In genomic region chr16:91704603-91705340, GRCm38 (mm10) we compare ENCODE assay signal across 12 mouse cellular contexts. TPM values are rescaled to one million over a fixed set of nuclear protein-coding genes. Genes with fewer than 3 reads are reported as not detected.
DNase-seq lines count a peak whose midpoint lies in the region; ATAC-seq and TF ChIP-seq lines count a peak whose summit lies in the region.
"Had no signal": no experiment of that assay in that cellular context is flagged by ENCODE, and none has a peak within 500 bp of the region (broad histone marks: within the 10 kb centered on the region; RNA-seq: fewer than 3 reads in every experiment).

No protein-coding gene starts in this region.

- no peaks in the 10 kb centered on the region for H3K79me2 ChIP-seq in heart, adult 2 months (replicated peaks; ENCODE audit: control insufficient read depth, insufficient read depth, low read length)

- 81% methylated on average over 14 of the region's 14 CpGs for WGBS in heart, adult 2 months
- 78% methylated on average over 14 of the region's 14 CpGs for WGBS in heart, embryonic 12.5 days
- 74% methylated on average over 14 of the region's 14 CpGs for WGBS in liver, embryonic 14.5 days (ENCODE audit: insufficient replicate concordance)
- WGBS in liver, embryonic 12.5 days (ENCODE audit: insufficient replicate concordance), result 77% methylated on average over 14 of the region's 14 CpGs

- ATAC-seq in heart, embryonic 12.5 days (ENCODE audit: insufficient number of reproducible peaks, low FRiP score), result no peak
- no peak for ATAC-seq in liver, embryonic 14.5 days (ENCODE audit: insufficient read depth)
- ATAC-seq in liver, embryonic 12.5 days, result no peak
- ATAC-seq in monocyte, adult 5-6 weeks (replicated peaks; ENCODE audit: insufficient number of reproducible peaks, low FRiP score, low TSS enrichment, poor library complexity, severe bottlenecking), result no peak

- intact Hi-C loops in heart, adult 2 months (cut with DNase I), result no loop called here

- H3K4me3 ChIP-seq in heart, adult 2 months, result no peak overlapping the region
- H3K4me3 ChIP-seq in heart, embryonic 12.5 days, result no peak overlapping the region
- no peak overlapping the region for H3K4me3 ChIP-seq in liver, embryonic 14.5 days (ENCODE audit: insufficient read depth in 1 of 2, low read depth in 2 of 2, low read length in 2 of 2)
- H3K4me3 ChIP-seq in liver, embryonic 12.5 days, result no peak overlapping the region
- H3K4me3 ChIP-seq: liver, embryonic 15.5 days; neural tube, embryonic 13.5 days had no signal

- TF ChIP-seq EP300 in heart, adult 2 months (IDR thresholded peaks at IDR 0.05; ENCODE audit: insufficient read depth, low read depth, low read length), result no peak
- TF ChIP-seq EP300 in liver, embryonic 14.5 days (IDR thresholded peaks at IDR 0.05; ENCODE audit: low read depth), result no peak

- H3K9ac ChIP-seq in heart, adult 2 months (ENCODE audit: low read depth, low read length), result no peak overlapping the region
- H3K9ac ChIP-seq in heart, embryonic 12.5 days, result no peak overlapping the region
- no peak overlapping the region for H3K9ac ChIP-seq in liver, embryonic 14.5 days (replicated peaks)
- no peak overlapping the region for H3K9ac ChIP-seq in liver, embryonic 12.5 days
- H3K9ac ChIP-seq: liver, embryonic 15.5 days; neural tube, embryonic 13.5 days had no signal

- no peak for TF ChIP-seq POLR2A in heart, adult 2 months (IDR thresholded peaks at IDR 0.05; ENCODE audit: insufficient read depth, low read depth, low read length)

- no peak overlapping the region for H3K4me2 ChIP-seq in heart, embryonic 12.5 days
- H3K4me2 ChIP-seq in liver, embryonic 14.5 days (ENCODE audit: low read depth), result no peak overlapping the region
- H3K4me2 ChIP-seq in liver, embryonic 12.5 days, result no peak overlapping the region
- H3K4me2 ChIP-seq: liver, embryonic 15.5 days; neural tube, embryonic 13.5 days had no signal

- TF ChIP-seq CTCF in heart, adult 2 months (IDR thresholded peaks at IDR 0.05), result peak; percentile 30
- 0 out of 2 replicates have a peak, but pooled peaks have one; percentile 28 for TF ChIP-seq CTCF in liver, embryonic 14.5 days (IDR thresholded peaks at IDR 0.05; ENCODE audit: low read depth)

- no peak overlapping the region for H3K27ac ChIP-seq in heart, adult 2 months
- no peak overlapping the region for H3K27ac ChIP-seq in heart, embryonic 12.5 days (ENCODE audit: poor library complexity, severe bottlenecking)
- no peak overlapping the region for H3K27ac ChIP-seq in liver, embryonic 14.5 days
- H3K27ac ChIP-seq in liver, embryonic 12.5 days, result no peak overlapping the region
- H3K27ac ChIP-seq: liver, embryonic 15.5 days; neural tube, embryonic 13.5 days had no signal

- H3K36me3 ChIP-seq in heart, adult 2 months (ENCODE audit: control insufficient read depth, insufficient read depth, low read length), result no peaks in the 10 kb centered on the region
- H3K36me3 ChIP-seq in heart, embryonic 12.5 days, result peaks cover 69% of the 10 kb centered on the region
- H3K36me3 ChIP-seq in liver, embryonic 14.5 days (replicated peaks; ENCODE audit: control insufficient read depth, insufficient read depth, low read depth), result peaks cover 20% of the 10 kb centered on the region
- peaks cover 66% of the 10 kb centered on the region for H3K36me3 ChIP-seq in liver, embryonic 12.5 days

- DNase-seq in heart, adult 2 months, result no peak
- DNase-seq in liver, embryonic 14.5 days (ENCODE audit: low read depth in 3 of 3, low spot score in 3 of 3), result no peak
- peak; percentile 38 for DNase-seq in embryo, embryonic 10.5 days (ENCODE audit: low spot score)
- peak; percentile 31 for DNase-seq in right cerebral cortex, postnatal 25 days
- DNase-seq in MN1 (ENCODE audit: low spot score), result no peak
- DNase-seq: gastrocnemius, postnatal 14 days; kidney, adult 18-20 months had no signal

- H3K4me1 ChIP-seq in heart, adult 2 months (ENCODE audit: control insufficient read depth, insufficient read depth, low read length), result no peaks in the 10 kb centered on the region
- H3K4me1 ChIP-seq in heart, embryonic 12.5 days (replicated peaks), result no peaks in the 10 kb centered on the region
- no peaks in the 10 kb centered on the region for H3K4me1 ChIP-seq in liver, embryonic 14.5 days (replicated peaks; ENCODE audit: control insufficient read depth in 2 of 2, insufficient read depth in 2 of 2, low read length in 1 of 2)
- H3K4me1 ChIP-seq in liver, embryonic 12.5 days, result peaks cover 13% of the 10 kb centered on the region
- H3K4me1 ChIP-seq: neural tube, embryonic 13.5 days had no signal

- H3K27me3 ChIP-seq in heart, adult 2 months (ENCODE audit: control insufficient read depth, insufficient read depth, low read length), result no peaks in the 10 kb centered on the region
- no peaks in the 10 kb centered on the region for H3K27me3 ChIP-seq in heart, embryonic 12.5 days (replicated peaks)
- no peaks in the 10 kb centered on the region for H3K27me3 ChIP-seq in liver, embryonic 14.5 days (ENCODE audit: control insufficient read depth, insufficient read depth, low read length)
- no peaks in the 10 kb centered on the region for H3K27me3 ChIP-seq in liver, embryonic 12.5 days (replicated peaks)
- H3K27me3 ChIP-seq: liver, embryonic 15.5 days; neural tube, embryonic 13.5 days had no signal

- no peaks in the 10 kb centered on the region for H3K9me3 ChIP-seq in heart, embryonic 12.5 days (replicated peaks)
- no peaks in the 10 kb centered on the region for H3K9me3 ChIP-seq in liver, embryonic 14.5 days (ENCODE audit: control insufficient read depth, low read length)
- no peaks in the 10 kb centered on the region for H3K9me3 ChIP-seq in liver, embryonic 12.5 days (replicated peaks)
- H3K9me3 ChIP-seq: liver, embryonic 15.5 days; neural tube, embryonic 13.5 days had no signal

RNA-seq across cellular contexts. Expression of gene Donson, which starts 16.2 kb away (rescaled TPM):
- total RNA-seq in heart, adult 2 months (2021), result 1 to 10 TPM; 3.9 to 4.9 TPM
- polyA plus RNA-seq in heart, adult 2 months (2012; rRNA removed), result 2.4 and 5.8 TPM in 2 replicates
- 20.9 and 22.5 TPM in 2 replicates for polyA plus RNA-seq in heart, embryonic 12.5 days (2016; fragmentation: Nextera tagmentation; extraction: Ambion mirVana)
- 13.8 and 26.2 TPM in 2 replicates for polyA plus RNA-seq in liver, embryonic 14.5 days (2012; rRNA removed)
- 32.0 and 32.8 TPM in 2 replicates for polyA plus RNA-seq in liver, embryonic 14.5 days (2014; fragmentation: Nextera tagmentation; extraction: Ambion mirVana)
- polyA plus RNA-seq in liver, embryonic 12.5 days (2016; fragmentation: Nextera tagmentation; extraction: Ambion mirVana), result 48.4 and 54.9 TPM in 2 replicates
- 44.3 to 63.9 TPM (median 50.9 TPM) in 3 replicates for total RNA-seq in monocyte, adult 5-6 weeks (2017)

RNA-seq across cellular contexts. Expression of gene Cryzl1, which starts 24.0 kb away (rescaled TPM):
- total RNA-seq in heart, adult 2 months (2021), result 10 to 100 TPM; 22.2 to 26.0 TPM
- 19.2 and 37.5 TPM in 2 replicates for polyA plus RNA-seq in heart, adult 2 months (2012; rRNA removed)
- 48.2 and 54.5 TPM in 2 replicates for polyA plus RNA-seq in heart, embryonic 12.5 days (2016; fragmentation: Nextera tagmentation; extraction: Ambion mirVana)
- polyA plus RNA-seq in liver, embryonic 14.5 days (2012; rRNA removed), result 12.1 and 17.9 TPM in 2 replicates
- 29.7 and 32.3 TPM in 2 replicates for polyA plus RNA-seq in liver, embryonic 14.5 days (2014; fragmentation: Nextera tagmentation; extraction: Ambion mirVana)
- polyA plus RNA-seq in liver, embryonic 12.5 days (2016; fragmentation: Nextera tagmentation; extraction: Ambion mirVana), result 40.3 and 40.9 TPM in 2 replicates
- total RNA-seq in monocyte, adult 5-6 weeks (2017), result 77.1 to 114 TPM (median 103 TPM) in 3 replicates

RNA-seq across cellular contexts. Expression of gene Itsn1, which starts 24.3 kb away (rescaled TPM):
- 10 to 100 TPM; 45.1 to 46.7 TPM for total RNA-seq in heart, adult 2 months (2021)
- polyA plus RNA-seq in heart, adult 2 months (2012; rRNA removed), result 35.8 and 48.5 TPM in 2 replicates
- 29.7 and 31.2 TPM in 2 replicates for polyA plus RNA-seq in heart, embryonic 12.5 days (2016; fragmentation: Nextera tagmentation; extraction: Ambion mirVana)
- polyA plus RNA-seq in liver, embryonic 14.5 days (2012; rRNA removed), result 46.8 and 54.4 TPM in 2 replicates
- polyA plus RNA-seq in liver, embryonic 14.5 days (2014; fragmentation: Nextera tagmentation; extraction: Ambion mirVana), result 30.6 and 31.4 TPM in 2 replicates
- polyA plus RNA-seq in liver, embryonic 12.5 days (2016; fragmentation: Nextera tagmentation; extraction: Ambion mirVana), result 47.5 and 52.3 TPM in 2 replicates
- total RNA-seq in monocyte, adult 5-6 weeks (2017), result 17.6 to 27.7 TPM (median 24.7 TPM) in 3 replicates

RNA-seq across cellular contexts. Expression of gene Son, which starts 57.5 kb away (rescaled TPM):
- 100 to 1,000 TPM; 134 to 135 TPM for total RNA-seq in heart, adult 2 months (2021)
- polyA plus RNA-seq in heart, adult 2 months (2012; rRNA removed), result 111 and 218 TPM in 2 replicates
- polyA plus RNA-seq in heart, embryonic 12.5 days (2016; fragmentation: Nextera tagmentation; extraction: Ambion mirVana), result 97.8 and 103 TPM in 2 replicates
- 48.2 and 64.2 TPM in 2 replicates for polyA plus RNA-seq in liver, embryonic 14.5 days (2012; rRNA removed)
- polyA plus RNA-seq in liver, embryonic 14.5 days (2014; fragmentation: Nextera tagmentation; extraction: Ambion mirVana), result 42.9 and 45.0 TPM in 2 replicates
- polyA plus RNA-seq in liver, embryonic 12.5 days (2016; fragmentation: Nextera tagmentation; extraction: Ambion mirVana), result 60.5 and 65.0 TPM in 2 replicates
- 374 to 473 TPM (median 406 TPM) in 3 replicates for total RNA-seq in monocyte, adult 5-6 weeks (2017)

RNA-seq across cellular contexts. Expression of gene Gart, which starts 58.0 kb away (rescaled TPM):
- 10 to 100 TPM; 62.7 to 66.2 TPM for total RNA-seq in heart, adult 2 months (2021)
- polyA plus RNA-seq in heart, adult 2 months (2012; rRNA removed), result 25.0 and 43.4 TPM in 2 replicates
- polyA plus RNA-seq in heart, embryonic 12.5 days (2016; fragmentation: Nextera tagmentation; extraction: Ambion mirVana), result 87.4 and 90.7 TPM in 2 replicates
- 35.1 and 42.3 TPM in 2 replicates for polyA plus RNA-seq in liver, embryonic 14.5 days (2012; rRNA removed)
- 61.3 and 75.1 TPM in 2 replicates for polyA plus RNA-seq in liver, embryonic 14.5 days (2014; fragmentation: Nextera tagmentation; extraction: Ambion mirVana)
- 158 and 160 TPM in 2 replicates for polyA plus RNA-seq in liver, embryonic 12.5 days (2016; fragmentation: Nextera tagmentation; extraction: Ambion mirVana)
- total RNA-seq in monocyte, adult 5-6 weeks (2017), result 45.6 to 47.6 TPM (median 47.0 TPM) in 3 replicates

Comparison
In these comparisons a context has a peak if more than half of its experiments do, and no peak if none do; other contexts are left out.
1. DNase-seq: peak in embryo, embryonic 10.5 days (single experiment) and right cerebral cortex, postnatal 25 days (single experiment); none in heart, adult 2 months (0 of 2), liver, embryonic 14.5 days (0 of 3) and MN1 (single experiment).